Mouse (Mus musculus) forebrain, embryonic 14.5 days (tissue): ENCODE measurements at regions not wholly inside any gene's neighbourhood (a gene's known extent, or its start where the extent isn't known, plus 50 kb on each side); places are given as distances from the start of the nearest gene placed in this dataset.

Experiments
- ATAC-seq: fragments of 200-750 bp; cut with Nextera tagmentation; 2 replicates; pipeline ENCODE4 v1.8.0; 2017; ENCODE audit warnings: mild to moderate bottlenecking, moderate library complexity
- DNase-seq: peaks from one replicate; pipeline ENCODE4 v3.0.0-alpha.2; 2015; ENCODE audit warnings: low spot score
- H3K27ac ChIP-seq: fragments of 300-500 bp; sonication (generic); 2 replicates; pipeline ENCODE4 v1.5.1; 2014; ENCODE audit warnings: low read depth, mild to moderate bottlenecking, control low read depth, low read length, moderate library complexity
- H3K27me3 ChIP-seq: fragments of 300-500 bp; sonication (generic); replicated peaks from 2 replicates; pipeline ENCODE4 v1.6.1; 2014; ENCODE audit warnings: low read length, control low read depth, mixed read lengths; ENCODE audit not compliant: control insufficient read depth, insufficient read depth
- H3K36me3 ChIP-seq: fragments of 300-500 bp; sonication (generic); 2 replicates; pipeline ENCODE4 v1.6.1; 2014; ENCODE audit warnings: low read length, control low read depth; ENCODE audit not compliant: control insufficient read depth, insufficient read depth
- H3K4me1 ChIP-seq: fragments of 300-500 bp; sonication (generic); 2 replicates; pipeline ENCODE4 v1.6.1; 2014; ENCODE audit warnings: antibody characterized with exemption, low read length, control low read depth; ENCODE audit not compliant: control insufficient read depth, insufficient read depth
- H3K4me2 ChIP-seq: fragments of 300-500 bp; sonication (generic); 2 replicates; pipeline ENCODE4 v1.6.1; 2014; ENCODE audit warnings: mild to moderate bottlenecking, control low read depth, low read length
- H3K4me3 ChIP-seq: fragments of 300-500 bp; sonication (generic); 2 replicates; pipeline ENCODE4 v1.5.1; 2014; ENCODE audit warnings: low read depth, low read length, control low read depth
- H3K9ac ChIP-seq: fragments of 300-500 bp; sonication (generic); 2 replicates; pipeline ENCODE4 v1.6.1; 2014; ENCODE audit warnings: mild to moderate bottlenecking, low read length, control low read depth, moderate library complexity
- H3K9me3 ChIP-seq: fragments of 300-500 bp; sonication (generic); replicated peaks from 2 replicates; pipeline ENCODE4 v1.6.1; 2016; ENCODE audit warnings: low read length, control low read depth, mixed read lengths; ENCODE audit not compliant: control insufficient read depth
- WGBS: fragments of 180-500 bp; shearing (Covaris S2); extraction: QIAGEN DNeasy Blood & Tissue Kit; methylation state at CpG from one replicate; pipeline ENCODE4 v1.1.7; 2014; 5-methylcytosine and 5-hydroxymethylcytosine counted together

DNA sequence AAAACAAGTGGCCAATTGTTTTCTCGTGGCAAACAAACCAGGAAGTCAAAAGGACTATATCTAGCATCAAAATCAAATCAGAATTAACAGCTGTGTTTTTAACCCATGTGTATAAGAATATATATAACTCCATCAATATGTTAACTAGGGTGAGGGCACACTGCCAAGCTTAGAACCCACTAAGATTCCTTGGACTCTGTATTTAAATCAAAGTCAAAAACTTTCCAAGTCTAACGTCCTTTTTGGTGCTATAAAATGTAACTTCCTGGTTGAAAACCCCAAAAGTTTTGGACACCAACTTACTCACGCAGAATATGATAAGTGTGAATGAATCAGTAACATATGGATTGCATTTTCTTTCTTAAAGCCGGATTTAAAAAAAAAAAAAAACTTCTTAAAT, 647.9 kb upstream of the Cited2 start:
- 37% methylated on average over 4 of the region's 4 CpGs for WGBS
- DNase-seq (peak; percentile 17), ATAC-seq (no peak)
- Histone ChIP-seq H3K4me2 (no peak overlapping the region), H3K9me3 (no peaks in the 10 kb centered on the region), H3K27ac (no peak overlapping the region), H3K4me1 (peaks cover 6% of the 10 kb centered on the region; the same call in 1 of the 2 replicates), H3K9ac (no peak overlapping the region), H3K27me3 (no peaks in the 10 kb centered on the region), H3K4me3 (no peak overlapping the region), H3K36me3 (no peaks in the 10 kb centered on the region)

GRCm38 (mm10) chr10:17075576-17075975, 647.4 kb upstream of the Cited2 start:
- Histone ChIP-seq H3K4me1 (peaks cover 6% of the 10 kb centered on the region; the same call in 1 of the 2 replicates), H3K9ac (no peak overlapping the region), H3K9me3 (no peaks in the 10 kb centered on the region), H3K36me3 (no peaks in the 10 kb centered on the region), H3K4me3 (no peak overlapping the region), H3K27ac (0 out of 2 replicates have a peak overlapping the region, but pooled peaks have one; percentile 33), H3K4me2 (no peak overlapping the region), H3K27me3 (no peaks in the 10 kb centered on the region)
- WGBS: 7% methylated on average over 2 of the region's 2 CpGs
- no peak for DNase-seq
- no peak for ATAC-seq

DNA sequence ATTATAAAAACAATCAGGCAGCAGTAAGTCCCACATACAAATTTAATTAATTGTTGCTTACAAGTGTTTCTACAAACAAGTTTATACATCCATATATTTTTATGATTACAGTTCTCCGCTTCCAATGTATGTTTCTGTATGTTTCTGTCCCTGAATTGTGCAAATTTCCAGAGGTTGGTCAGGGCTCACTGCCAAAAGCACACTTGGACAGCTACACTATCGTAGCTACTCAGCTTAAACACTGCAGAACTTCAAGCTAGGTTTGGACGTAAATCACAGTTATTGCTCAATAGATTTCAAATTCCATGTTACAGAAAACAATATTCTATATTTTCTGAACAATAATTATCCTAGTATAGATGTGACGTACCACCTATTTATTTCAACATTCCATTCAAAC, 646.8 kb upstream of the Cited2 start:
- no peaks in the 10 kb centered on the region for H3K36me3 ChIP-seq
- no peak overlapping the region for H3K4me3 ChIP-seq
- peaks cover 6% of the 10 kb centered on the region; the same call in 1 of the 2 replicates for H3K4me1 ChIP-seq
- ATAC-seq (no peak), DNase-seq (no peak)
- H3K4me2 ChIP-seq: no peak overlapping the region
- WGBS: 73% methylated on average over 4 of the region's 4 CpGs
- no peak overlapping the region for H3K9ac ChIP-seq
- no peaks in the 10 kb centered on the region for H3K9me3 ChIP-seq
- no peaks in the 10 kb centered on the region for H3K27me3 ChIP-seq
- no peak overlapping the region for H3K27ac ChIP-seq

DNA sequence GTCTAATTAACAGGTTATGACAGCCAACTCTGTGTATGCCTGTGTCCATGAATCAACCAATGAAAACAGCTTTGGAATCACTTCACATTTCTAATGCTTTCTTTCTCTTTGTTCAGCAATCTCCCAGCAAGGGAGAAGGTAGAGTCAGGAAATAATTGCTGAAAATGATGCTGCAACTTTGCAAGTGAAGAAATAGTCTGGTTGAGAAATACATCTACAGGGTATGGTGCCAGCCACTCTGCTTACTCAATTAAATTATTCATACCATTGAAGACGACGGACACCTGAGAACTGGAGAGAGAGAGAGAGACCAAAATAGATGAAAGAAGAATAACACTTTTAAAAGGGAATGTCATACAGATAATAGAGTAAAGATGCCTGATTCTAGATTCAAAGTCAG, 645.4 kb upstream of the Cited2 start:
- DNase-seq (no peak), ATAC-seq (no peak)
- H3K4me3 ChIP-seq: no peak overlapping the region
- no peak overlapping the region for H3K4me2 ChIP-seq
- H3K9ac ChIP-seq: no peak overlapping the region
- no peaks in the 10 kb centered on the region for H3K36me3 ChIP-seq
- 77% methylated on average over 2 of the region's 2 CpGs for WGBS
- H3K4me1 ChIP-seq: peaks cover 6% of the 10 kb centered on the region; the same call in 1 of the 2 replicates
- H3K9me3 ChIP-seq: no peaks in the 10 kb centered on the region
- no peak overlapping the region for H3K27ac ChIP-seq
- H3K27me3 ChIP-seq: no peaks in the 10 kb centered on the region

- Histone ChIP-seq H3K27ac (no peak overlapping the region), H3K4me1 (no peaks in the 10 kb centered on the region), H3K4me3 (no peak overlapping the region), H3K9ac (no peak overlapping the region), H3K27me3 (no peaks in the 10 kb centered on the region), H3K36me3 (no peaks in the 10 kb centered on the region), H3K9me3 (no peaks in the 10 kb centered on the region), H3K4me2 (no peak overlapping the region)
- no peak for DNase-seq
- no peak for ATAC-seq
- WGBS: 80% methylated on average over 5 of the region's 5 CpGs
Measured at GRCm38 (mm10) chr10:17080818-17081217, 642.2 kb upstream of the Cited2 start.

- 85% methylated on average over 4 of the region's 4 CpGs for WGBS
- DNase-seq (no peak), ATAC-seq (no peak)
- no peaks in the 10 kb centered on the region for H3K9me3 ChIP-seq
- no peak overlapping the region for H3K4me2 ChIP-seq
- H3K4me1 ChIP-seq: no peaks in the 10 kb centered on the region
- no peaks in the 10 kb centered on the region for H3K36me3 ChIP-seq
- H3K4me3 ChIP-seq: no peak overlapping the region
- no peaks in the 10 kb centered on the region for H3K27me3 ChIP-seq
- no peak overlapping the region for H3K9ac ChIP-seq
- no peak overlapping the region for H3K27ac ChIP-seq
Measured at GRCm38 (mm10) chr10:17082926-17083325, 640.1 kb upstream of the Cited2 start.

GRCm38 (mm10) chr10:17102065-17102464, 621.0 kb upstream of the Cited2 start:
- peak; percentile 35 for DNase-seq
- Histone ChIP-seq H3K4me3 (no peak overlapping the region), H3K27me3 (no peaks in the 10 kb centered on the region), H3K27ac (no peak overlapping the region), H3K4me1 (peaks cover 5% of the 10 kb centered on the region), H3K9ac (no peak overlapping the region), H3K36me3 (no peaks in the 10 kb centered on the region), H3K9me3 (no peaks in the 10 kb centered on the region), H3K4me2 (no peak overlapping the region)
- WGBS: 0% methylated on average over 1 of the region's 1 CpGs
- peak; percentile 73 for ATAC-seq

DNA sequence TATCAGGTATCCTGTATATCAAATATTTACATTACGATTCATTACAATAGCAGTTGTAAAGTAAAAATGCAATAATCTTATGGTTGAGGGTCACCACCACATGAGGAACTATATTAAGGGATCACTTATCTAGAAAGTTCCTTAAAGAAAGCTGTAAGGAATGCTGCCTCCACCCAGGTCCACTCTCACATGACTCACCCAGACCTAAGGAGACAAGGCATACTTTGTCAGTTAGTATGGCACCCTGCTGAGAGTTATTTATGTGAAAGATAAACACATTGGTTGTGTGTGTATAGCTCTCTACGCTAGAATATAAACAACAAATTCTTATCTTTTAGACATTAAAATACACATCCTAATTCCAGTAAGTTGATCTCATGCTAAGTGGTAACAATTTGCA, 619.6 kb upstream of the Cited2 start:
- Histone ChIP-seq H3K4me1 (peaks cover 5% of the 10 kb centered on the region), H3K9ac (no peak overlapping the region), H3K9me3 (no peaks in the 10 kb centered on the region), H3K27me3 (no peaks in the 10 kb centered on the region), H3K4me3 (no peak overlapping the region), H3K27ac (no peak overlapping the region), H3K36me3 (no peaks in the 10 kb centered on the region), H3K4me2 (no peak overlapping the region)
- WGBS: 78% methylated on average over 2 of the region's 2 CpGs
- no peak for ATAC-seq
- DNase-seq: no peak

- Histone ChIP-seq H3K9me3 (no peaks in the 10 kb centered on the region), H3K4me2 (no peak overlapping the region), H3K27me3 (no peaks in the 10 kb centered on the region), H3K36me3 (no peaks in the 10 kb centered on the region), H3K27ac (no peak overlapping the region), H3K4me3 (no peak overlapping the region), H3K9ac (no peak overlapping the region), H3K4me1 (peaks cover 3% of the 10 kb centered on the region; the same call in 1 of the 2 replicates)
- no peak for DNase-seq
- 100% methylated on average over 1 of the region's 1 CpGs for whole genome bisulfite sequencing
- no peak for ATAC-seq
Measured at GRCm38 (mm10) chr10:17106831-17107230, 616.2 kb upstream of the Cited2 start.
